Mouse (Mus musculus): ENCODE data around the gene Stac. TPM values are rescaled to one million over a fixed set of nuclear protein-coding genes. Genes with fewer than 3 reads are reported as not detected.

Stac gene
- polyA plus RNA-seq (2011; ENCODE audit: insufficient read length, low read depth, missing spikeins), result 1.3 and 1.6 TPM in 2 replicates

DNA sequence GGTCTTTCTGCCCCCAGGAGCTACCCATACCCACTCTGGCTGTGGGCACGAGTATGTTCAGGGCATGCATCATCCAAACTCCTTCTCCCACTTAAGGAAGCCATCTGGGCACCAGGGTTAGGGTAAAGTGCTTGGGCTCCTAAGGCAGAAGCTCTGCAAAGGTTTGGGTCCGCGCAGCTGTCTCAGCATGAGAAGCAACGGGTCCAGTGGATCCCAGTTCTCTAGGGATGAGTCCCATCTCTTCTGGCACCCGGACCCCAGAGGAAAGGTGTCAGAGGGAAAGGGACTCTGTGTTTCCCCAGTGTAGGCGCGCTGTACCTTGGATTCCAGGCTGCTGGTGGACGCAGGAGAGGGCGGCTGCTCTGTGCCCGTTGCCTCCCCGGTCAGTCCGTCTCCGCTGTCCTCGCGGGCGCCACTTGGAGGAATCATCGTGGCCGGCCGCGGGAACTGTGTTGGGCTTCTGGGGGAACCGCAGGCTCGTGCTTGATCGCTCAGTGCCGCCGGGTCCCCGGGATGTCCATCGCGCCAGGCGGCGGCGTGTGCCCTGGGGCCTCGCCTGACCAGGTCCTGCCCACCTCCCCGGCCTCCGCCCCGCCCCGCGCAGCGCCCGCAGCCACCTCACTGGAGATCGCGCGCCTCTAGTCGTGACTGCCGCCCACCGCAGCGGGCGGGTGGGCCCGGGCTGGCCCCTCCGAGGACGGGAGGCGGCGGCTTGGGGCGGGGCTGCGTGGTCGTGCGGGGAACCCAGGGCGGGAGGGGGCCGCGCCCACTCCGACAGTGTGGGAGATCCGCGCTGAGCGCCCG, at the start of gene Stac:
Stac (minus strand) TSS at position 669 of the 804 bp plus-strand sequence.
- H3K4me3 ChIP-seq (ENCODE audit: insufficient read depth, low read length), result peak within 1 kb of the TSS; percentile 24
- TF ChIP-seq POLR2A (IDR thresholded peaks at IDR 0.05; ENCODE audit: low read depth, low read length) (no peak), CTCF (IDR thresholded peaks at IDR 0.05; ENCODE audit: borderline replicate concordance, insufficient read depth, low read length) (no peak)
- H3K27ac ChIP-seq (ENCODE audit: insufficient read depth, low read length), result no peak within 1 kb of the TSS
- H3K4me1 ChIP-seq (ENCODE audit: control insufficient read depth, insufficient read depth, low read length), result no peaks in the 10 kb centered on the region

DNA sequence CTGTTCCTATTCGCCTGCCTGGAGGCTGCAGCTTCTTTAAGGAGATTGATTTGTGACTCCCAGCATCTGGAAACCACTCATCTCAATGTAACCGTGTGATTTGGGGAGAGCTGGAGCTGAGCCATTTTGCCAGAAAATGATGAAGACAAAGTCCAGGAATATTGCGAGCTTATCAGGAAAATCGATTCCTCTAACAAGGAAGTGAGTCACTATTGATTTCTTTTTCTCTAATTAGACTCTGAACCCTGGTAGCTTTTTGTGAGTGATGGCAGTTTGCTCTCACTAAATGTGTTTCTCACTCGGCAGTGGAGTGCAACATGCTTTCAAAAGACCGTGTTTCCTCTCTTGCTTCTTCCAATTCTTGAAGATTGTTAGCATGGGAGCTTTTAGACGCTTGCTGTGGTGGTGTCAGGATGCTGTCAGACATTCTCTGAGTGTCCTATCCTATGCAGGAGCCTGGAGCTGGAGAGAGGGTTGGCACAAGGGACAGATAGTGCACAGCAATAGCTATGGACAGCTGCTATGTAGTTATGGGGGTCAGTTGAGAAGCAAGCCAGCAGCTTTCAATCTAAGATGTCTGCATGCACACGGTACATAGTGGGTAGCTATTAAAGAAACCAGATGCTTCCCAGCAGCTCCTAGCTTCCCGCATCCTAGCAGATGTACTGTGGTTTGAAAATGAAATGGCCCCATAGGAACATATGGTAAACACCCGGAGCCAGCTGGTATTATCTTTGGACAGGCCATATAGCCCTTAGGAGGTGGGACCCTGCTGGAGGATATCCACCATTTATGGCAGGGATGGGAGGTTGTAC, 49.5 kb upstream of the Stac start:
- Histone ChIP-seq H3K4me3 (ENCODE audit: insufficient read depth, low read length) (no peak overlapping the region), H3K4me1 (ENCODE audit: control insufficient read depth, insufficient read depth, low read length) (no peaks in the 10 kb centered on the region), H3K27ac (ENCODE audit: insufficient read depth, low read length) (no peak overlapping the region)
- TF ChIP-seq CTCF (IDR thresholded peaks at IDR 0.05; ENCODE audit: borderline replicate concordance, insufficient read depth, low read length) (no peak), POLR2A (IDR thresholded peaks at IDR 0.05; ENCODE audit: low read depth, low read length) (no peak)

DNA sequence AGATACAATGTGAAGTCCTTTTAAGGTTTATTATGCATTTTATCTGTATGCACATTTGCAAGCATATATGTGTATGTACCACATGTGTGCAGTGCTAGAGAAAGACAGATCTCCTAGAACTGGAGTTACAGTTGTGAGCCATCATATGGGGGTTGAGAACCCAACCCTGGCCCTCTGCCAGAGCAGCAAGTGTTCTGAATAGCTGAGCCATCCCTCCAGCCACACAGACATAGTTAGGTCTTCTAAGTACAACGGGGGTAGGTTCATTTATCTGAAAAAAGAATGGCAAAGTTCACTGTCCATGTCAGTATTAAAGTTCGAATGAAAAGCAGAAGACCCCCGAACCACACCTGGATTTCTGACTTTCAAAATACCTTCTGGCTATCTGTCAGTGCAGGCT, 48.9 kb upstream of the Stac start:
- Histone ChIP-seq H3K4me1 (ENCODE audit: control insufficient read depth, insufficient read depth, low read length) (no peaks in the 10 kb centered on the region), H3K4me3 (ENCODE audit: insufficient read depth, low read length) (no peak overlapping the region), H3K27ac (ENCODE audit: insufficient read depth, low read length) (no peak overlapping the region)
- no peak for TF ChIP-seq POLR2A (IDR thresholded peaks at IDR 0.05; ENCODE audit: low read depth, low read length)
- TF ChIP-seq CTCF (IDR thresholded peaks at IDR 0.05; ENCODE audit: borderline replicate concordance, insufficient read depth, low read length), result no peak

DNA sequence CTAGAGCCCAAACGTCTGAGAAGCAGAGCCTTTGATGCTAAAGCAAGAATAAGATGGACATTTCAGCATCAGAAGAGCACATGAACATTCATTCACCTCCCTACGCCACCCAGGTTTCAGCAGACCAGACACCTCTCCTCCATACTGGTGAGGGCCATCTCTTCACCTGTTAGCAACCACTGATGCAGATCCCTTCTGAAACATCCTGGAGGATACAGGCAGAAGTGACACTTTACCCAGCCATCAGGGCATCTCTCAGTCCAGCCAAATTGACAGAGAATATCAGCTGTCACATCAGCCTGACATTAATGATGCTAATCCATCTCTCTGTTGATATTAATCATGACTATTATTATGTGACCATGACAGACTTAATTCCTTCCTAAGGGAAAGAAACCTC, 47.6 kb upstream of the Stac start:
- no peak overlapping the region for H3K4me3 ChIP-seq (ENCODE audit: insufficient read depth, low read length)
- TF ChIP-seq CTCF (IDR thresholded peaks at IDR 0.05; ENCODE audit: borderline replicate concordance, insufficient read depth, low read length), result no peak
- TF ChIP-seq POLR2A (IDR thresholded peaks at IDR 0.05; ENCODE audit: low read depth, low read length), result no peak
- H3K4me1 ChIP-seq (ENCODE audit: control insufficient read depth, insufficient read depth, low read length), result no peaks in the 10 kb centered on the region
- H3K27ac ChIP-seq (ENCODE audit: insufficient read depth, low read length), result no peak overlapping the region

DNA sequence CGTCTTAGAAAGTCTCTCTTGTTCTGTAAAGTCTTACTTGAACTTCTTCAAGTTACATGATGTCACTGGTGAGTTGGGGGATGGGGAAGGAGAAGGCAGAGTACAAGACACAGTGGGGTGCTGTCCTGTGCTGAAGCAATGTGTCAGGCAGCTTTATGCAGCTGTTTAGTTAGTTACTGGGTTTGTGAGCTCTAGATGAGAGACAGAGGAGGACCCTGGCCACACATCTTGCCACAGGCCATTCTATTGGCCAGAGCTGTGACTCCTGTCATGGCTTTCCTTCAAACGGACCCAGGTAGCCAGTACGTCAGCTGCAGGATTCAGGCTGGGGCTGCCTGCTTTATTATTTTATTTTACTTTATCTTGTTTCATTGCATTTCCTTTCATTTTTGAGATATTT, 45.8 kb upstream of the Stac start:
- TF ChIP-seq POLR2A (IDR thresholded peaks at IDR 0.05; ENCODE audit: low read depth, low read length) (no peak), CTCF (IDR thresholded peaks at IDR 0.05; ENCODE audit: borderline replicate concordance, insufficient read depth, low read length) (no peak)
- no peaks in the 10 kb centered on the region for H3K4me1 ChIP-seq (ENCODE audit: control insufficient read depth, insufficient read depth, low read length)

DNA sequence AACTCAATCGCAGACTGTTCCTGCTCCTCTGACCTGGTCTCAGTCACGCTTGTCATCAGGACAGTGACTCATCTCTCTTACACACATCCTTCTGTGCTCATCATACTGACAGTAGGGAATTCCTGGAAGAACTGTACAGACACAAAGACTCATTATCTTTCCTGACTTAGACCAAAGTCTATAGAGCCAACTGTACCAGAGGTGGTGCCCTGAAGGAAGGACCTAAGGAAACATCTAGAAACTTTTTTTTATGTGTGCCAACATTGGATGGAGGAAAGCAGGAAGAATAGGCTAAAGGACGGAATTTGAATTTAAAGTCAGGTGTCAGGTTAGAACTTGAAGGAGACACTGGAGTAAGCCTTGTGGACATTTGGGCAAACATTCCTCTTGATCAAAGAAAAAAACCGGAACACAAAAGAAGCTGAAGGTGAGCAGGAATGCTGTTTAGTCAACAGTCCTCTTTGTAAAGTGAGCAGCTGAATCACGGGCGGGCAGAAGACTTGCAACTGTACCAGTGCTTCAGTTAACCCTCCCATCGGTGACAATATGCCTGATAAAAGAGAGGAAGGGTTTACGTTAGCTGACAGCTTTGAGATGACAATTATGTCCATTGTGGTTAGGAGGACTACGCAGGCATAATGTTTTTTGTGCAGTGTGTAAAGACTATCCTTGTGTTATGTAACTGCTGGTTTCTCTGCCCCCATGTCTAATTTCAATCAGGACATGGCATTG, 42.0 kb upstream of the Stac start:
- H3K4me3 ChIP-seq (ENCODE audit: insufficient read depth, low read length), result no peak overlapping the region
- H3K4me1 ChIP-seq (ENCODE audit: control insufficient read depth, insufficient read depth, low read length), result no peaks in the 10 kb centered on the region
- TF ChIP-seq CTCF (IDR thresholded peaks at IDR 0.05; ENCODE audit: borderline replicate concordance, insufficient read depth, low read length) (no peak), POLR2A (IDR thresholded peaks at IDR 0.05; ENCODE audit: low read depth, low read length) (no peak)
- no peak overlapping the region for H3K27ac ChIP-seq (ENCODE audit: insufficient read depth, low read length)

More for the DNA sequence above, 45.8 kb upstream of the Stac start:
- no peak overlapping the region for H3K27ac ChIP-seq (ENCODE audit: insufficient read depth, low read length)
- H3K4me3 ChIP-seq (ENCODE audit: insufficient read depth, low read length), result no peak overlapping the region

DNA sequence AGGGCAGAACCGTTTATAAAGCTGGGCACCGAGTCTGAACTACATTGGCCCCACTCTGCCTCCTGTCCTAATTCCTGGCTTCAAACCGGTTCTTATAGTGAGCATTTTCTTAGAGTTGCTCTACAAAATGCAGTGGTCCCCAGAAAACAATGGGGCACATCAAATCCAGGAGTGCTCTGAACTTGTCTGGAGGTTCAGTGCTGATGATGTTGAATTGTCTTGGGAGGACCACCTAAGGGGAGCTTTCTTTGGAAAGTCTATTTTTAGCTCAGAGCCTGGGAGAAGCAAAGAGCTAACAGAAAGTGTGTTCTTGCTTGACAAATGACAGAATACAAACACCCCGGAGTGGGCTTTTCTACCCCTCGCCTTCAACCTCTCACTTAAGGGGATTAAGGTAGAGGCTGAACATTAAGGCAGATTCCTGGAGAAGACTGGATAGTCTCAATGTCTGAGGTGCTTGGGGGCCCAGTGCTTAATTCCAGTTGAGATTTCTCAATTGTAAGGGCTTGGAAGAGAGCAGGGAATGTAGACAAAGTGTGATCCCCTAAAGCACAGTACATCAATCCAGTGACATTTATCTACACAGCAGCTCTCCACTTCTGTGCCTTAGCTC, 34.9 kb upstream of the Stac start:
- TF ChIP-seq POLR2A (IDR thresholded peaks at IDR 0.05; ENCODE audit: low read depth, low read length) (no peak), CTCF (IDR thresholded peaks at IDR 0.05; ENCODE audit: borderline replicate concordance, insufficient read depth, low read length) (no peak)
- peaks cover 2% of the 10 kb centered on the region for H3K4me1 ChIP-seq (ENCODE audit: control insufficient read depth, insufficient read depth, low read length)
- H3K4me3 ChIP-seq (ENCODE audit: insufficient read depth, low read length), result no peak overlapping the region
- no peak overlapping the region for H3K27ac ChIP-seq (ENCODE audit: insufficient read depth, low read length)

DNA sequence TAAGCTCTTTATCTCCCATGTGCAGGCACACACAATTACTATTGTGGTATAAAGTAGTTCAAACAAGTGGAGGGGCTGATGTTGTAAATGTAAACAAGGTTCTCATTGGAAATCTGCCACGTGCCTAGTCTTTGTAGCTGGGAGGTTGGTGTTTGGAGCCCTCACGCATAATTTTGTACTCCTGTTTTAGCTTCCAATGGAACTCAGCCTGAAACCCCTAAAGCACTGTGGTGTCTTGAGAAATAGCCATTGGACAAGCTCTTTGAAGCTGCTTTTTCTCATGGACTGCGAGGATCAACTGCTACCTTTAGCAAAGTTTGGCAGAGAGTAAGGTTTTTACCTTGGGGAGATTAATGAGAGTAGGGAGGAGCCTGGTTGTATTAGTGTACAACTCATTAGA, 24.3 kb upstream of the Stac start:
- Histone ChIP-seq H3K4me1 (ENCODE audit: control insufficient read depth, insufficient read depth, low read length) (no peaks in the 10 kb centered on the region), H3K27ac (ENCODE audit: insufficient read depth, low read length) (no peak overlapping the region), H3K4me3 (ENCODE audit: insufficient read depth, low read length) (no peak overlapping the region)
- TF ChIP-seq CTCF (IDR thresholded peaks at IDR 0.05; ENCODE audit: borderline replicate concordance, insufficient read depth, low read length) (no peak), POLR2A (IDR thresholded peaks at IDR 0.05; ENCODE audit: low read depth, low read length) (no peak)

DNA sequence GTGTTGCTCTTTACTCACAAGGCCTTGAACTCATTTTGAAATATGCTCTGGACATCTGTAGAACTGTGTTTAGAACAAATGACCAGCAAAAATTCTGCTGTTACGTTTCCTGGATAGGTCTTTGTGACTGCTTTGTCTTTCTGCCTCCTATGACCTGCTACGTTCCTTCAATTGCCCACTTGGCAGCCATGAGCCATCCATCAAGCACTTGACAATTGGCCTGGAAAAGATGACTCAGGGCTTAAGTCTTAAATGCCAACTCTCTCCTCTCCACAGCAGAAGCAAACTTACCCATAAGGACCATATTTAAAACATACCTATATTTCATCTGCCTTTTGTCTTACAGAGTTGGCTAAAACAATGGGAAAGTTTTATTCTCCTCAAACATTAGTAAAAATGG, 10.0 kb upstream of the Stac start:
- TF ChIP-seq POLR2A (IDR thresholded peaks at IDR 0.05; ENCODE audit: low read depth, low read length), result no peak
- TF ChIP-seq CTCF (IDR thresholded peaks at IDR 0.05; ENCODE audit: borderline replicate concordance, insufficient read depth, low read length), result no peak
- Histone ChIP-seq H3K4me3 (ENCODE audit: insufficient read depth, low read length) (no peak overlapping the region), H3K4me1 (ENCODE audit: control insufficient read depth, insufficient read depth, low read length) (no peaks in the 10 kb centered on the region), H3K27ac (ENCODE audit: insufficient read depth, low read length) (no peak overlapping the region)
